Mouse (Mus musculus) embryo, embryonic 10 days (tissue): Measurements from ENCODE around the gene Uox.

Experiments
- DNase-seq: peaks from one replicate; pipeline ENCODE4 v3.0.0-alpha.2; 2015; ENCODE audit warnings: low spot score

Gene Uox

DNA sequence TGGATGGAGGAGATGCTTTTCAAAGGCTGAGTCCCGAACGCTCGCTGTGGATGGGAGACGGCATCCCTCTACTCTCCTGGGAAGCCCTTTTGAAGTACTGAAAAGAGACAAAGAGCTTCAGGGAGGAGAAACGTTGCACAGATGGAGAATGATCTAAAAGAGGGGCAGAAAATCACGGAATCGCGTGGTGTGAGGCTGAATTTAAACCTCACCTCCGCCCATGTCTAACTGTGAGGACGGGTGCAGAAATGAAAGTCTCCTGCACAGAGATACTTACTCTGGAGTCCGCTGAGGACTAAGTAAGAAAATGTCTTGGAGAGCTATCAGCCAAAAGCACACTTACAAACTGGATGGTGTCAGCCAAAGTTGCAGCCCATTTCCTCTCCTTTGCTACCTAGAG lies 51.7 kb downstream of the Uox start:
- no peak for DNase-seq

GRCm38 (mm10) chr3:146625766-146626165 lies 55.5 kb downstream of the Uox start:
- DNase-seq, result no peak

- no peak for DNase-seq
Observed at GRCm38 (mm10) chr3:146628227-146628982, 58.2 kb downstream of the Uox start.

GRCm38 (mm10) chr3:146632506-146632905 lies 62.3 kb downstream of the Uox start:
- no peak for DNase-seq

DNA sequence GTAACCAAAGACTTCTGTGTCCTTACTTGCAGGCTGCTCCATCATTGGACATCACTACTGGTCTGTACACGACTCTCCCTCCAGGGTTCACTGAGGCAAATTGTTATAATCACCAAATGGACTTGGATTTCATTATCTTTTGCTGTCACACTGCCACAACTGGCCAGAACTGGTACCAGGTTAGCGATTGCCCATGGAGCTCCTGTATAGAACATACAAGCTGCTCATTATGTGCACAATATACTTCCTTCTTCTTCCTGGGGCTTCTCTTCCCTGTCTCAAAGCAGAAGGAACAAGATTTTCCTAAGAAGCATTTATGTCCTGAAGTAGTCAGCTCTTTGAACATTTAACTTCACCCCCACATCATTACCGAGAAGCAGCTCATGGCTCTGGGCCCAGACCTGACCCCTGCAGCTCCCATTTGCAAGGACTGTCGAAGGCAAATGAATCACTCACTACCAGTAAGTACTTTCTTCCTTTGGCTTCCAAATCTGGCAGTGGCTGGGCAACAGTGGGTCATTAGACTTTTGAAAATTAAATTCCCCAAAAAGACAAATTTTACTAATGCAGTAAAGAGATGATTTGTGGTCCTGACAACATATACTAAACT lies 71.7 kb downstream of the Uox start:
- no peak for DNase-seq

DNA sequence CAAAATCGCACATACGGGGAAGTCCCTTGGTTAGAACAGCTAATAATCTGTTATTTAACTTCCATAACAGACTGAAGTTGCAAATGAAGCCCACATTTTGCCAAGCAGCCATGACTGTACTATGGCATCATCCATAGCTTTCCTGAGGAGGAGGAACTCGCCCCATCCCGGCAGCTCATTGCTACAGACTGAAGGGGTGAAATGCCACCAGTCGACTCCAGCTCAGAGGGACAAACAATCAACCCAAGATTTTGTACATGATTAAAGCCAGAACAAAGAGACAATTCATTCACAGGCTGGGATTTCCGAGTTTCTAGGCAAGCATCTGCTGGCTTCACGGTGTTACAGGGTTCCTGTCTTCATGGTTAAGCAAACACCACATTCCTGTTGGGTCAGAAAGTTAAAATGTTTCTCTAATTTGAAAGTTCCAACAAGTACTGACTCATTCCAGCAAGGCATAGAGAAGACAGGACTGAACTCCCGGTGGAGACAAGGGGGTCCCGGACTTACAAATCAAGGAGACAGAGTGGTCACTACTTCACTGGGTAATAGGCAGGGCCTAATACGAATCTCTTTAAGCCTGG lies 79.2 kb downstream of the Uox start:
- DNase-seq, result no peak

GRCm38 (mm10) chr3:146650716-146651115 lies 80.5 kb downstream of the Uox start:
- DNase-seq, result no peak

DNA sequence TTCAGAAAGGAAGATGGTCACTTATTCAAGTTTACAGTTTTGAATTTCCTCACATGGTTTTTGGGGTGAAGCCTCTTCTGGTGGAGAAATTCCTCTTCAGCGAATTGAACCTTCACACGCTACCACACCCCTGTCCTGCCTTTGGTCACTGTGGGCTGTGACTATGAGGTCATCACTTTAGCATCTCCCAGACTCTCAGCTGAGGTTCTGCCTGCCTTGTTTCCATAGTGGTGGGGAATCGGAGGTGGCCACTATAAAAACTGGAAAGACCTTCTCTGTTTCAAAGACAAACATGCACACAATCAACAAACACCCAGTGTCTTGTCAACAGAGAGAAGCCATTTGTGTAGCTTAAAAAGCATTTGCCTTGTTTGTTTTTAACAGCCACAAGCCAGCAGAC lies 81.0 kb downstream of the Uox start, which contains the start of gene 4930503B20Rik:
4930503B20Rik (minus strand) TSS at position 101 of the 400 bp plus-strand sequence.
- DNase-seq, result no peak

DNA sequence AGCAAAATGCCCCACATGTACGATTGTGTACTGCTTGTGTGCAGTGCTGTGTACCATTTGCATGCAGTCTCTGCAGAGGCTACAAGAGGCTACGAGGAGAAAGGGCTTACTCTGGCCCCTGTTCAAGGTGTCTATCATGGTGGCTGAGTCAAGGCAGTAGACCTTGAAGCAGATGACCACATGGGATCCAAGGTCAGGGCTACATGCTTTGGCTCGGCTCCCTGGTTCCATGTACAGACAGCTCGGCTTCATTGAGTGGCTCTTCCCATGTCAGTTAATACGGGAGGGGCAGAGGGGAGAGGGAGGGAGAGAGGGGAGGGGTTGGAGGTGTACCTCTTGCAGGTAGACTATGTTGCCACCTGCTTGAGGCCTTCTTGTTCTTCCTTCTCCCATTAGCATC lies 82.2 kb downstream of the Uox start:
- no peak for DNase-seq

GRCm38 (mm10) chr3:146653692-146654091 lies 83.5 kb downstream of the Uox start:
- no peak for DNase-seq

DNA sequence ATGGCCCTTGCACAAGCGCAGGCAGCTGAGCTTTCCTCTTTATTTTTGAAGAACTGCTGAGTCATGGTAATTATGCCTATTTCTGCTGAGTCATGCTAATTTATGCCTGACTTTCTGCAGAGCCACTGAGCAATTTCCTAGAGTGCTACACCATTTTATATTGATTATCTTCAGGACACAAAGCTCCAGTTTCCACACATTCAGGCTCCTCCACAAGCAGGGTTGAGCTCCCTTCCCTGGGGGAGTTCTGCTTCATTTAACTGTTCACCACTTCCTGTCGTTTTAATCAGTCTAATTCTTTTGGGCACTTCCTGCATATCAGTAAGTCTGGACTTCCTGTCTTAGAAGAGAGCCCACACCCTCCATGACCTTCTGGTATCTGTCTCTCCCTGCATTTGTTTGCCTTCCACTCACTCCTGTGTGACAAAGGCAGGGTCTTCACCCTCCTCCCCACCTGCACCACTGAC lies 84.9 kb downstream of the Uox start:
- peak; percentile 20 for DNase-seq

DNA sequence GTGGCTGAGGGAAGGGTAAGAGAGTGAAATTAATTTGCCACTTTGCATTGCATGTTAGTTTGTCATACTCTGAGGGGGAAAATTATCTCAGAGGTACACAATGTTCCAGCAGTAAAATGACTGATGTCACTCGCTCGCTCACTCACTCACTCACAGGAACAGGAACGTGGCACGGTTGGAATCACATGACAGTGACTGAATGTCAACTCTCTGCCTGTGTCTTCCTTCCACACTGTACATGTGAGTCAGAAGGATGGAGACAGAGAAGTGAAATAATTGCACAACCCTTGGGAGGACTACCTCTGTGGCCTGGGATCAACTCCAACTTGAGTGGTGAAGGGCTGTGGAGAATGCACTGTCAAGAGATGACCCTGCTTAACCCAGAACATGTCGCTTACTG lies 87.2 kb downstream of the Uox start:
- no peak for DNase-seq

DNA sequence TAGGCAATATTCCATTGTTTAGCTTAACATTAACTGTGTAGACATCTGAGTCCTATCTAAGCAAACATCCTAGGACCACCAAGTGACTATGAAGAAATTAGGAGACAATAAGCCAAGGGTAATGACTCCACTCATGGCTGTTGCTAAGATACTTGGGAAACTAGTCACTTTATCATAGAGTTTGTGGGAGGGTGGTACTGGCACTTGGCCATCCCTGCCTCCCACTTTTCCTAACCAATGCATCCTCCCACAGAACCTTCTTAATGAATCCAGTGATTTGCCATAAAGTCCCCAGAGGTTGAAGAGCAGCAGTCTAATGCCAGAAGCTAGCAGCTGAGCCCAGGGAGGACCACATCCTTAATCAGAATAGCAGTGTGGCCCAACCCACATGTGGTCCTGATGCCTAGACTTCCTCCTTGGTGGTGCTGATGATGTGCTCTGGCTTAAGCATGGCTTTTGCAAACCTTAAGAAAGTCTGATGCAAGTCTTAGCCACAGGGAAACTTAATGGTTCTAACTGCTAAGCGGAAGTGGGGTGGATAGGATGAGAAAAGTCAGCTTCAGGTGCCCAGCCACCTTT lies 87.9 kb downstream of the Uox start:
- DNase-seq, result no peak

DNA sequence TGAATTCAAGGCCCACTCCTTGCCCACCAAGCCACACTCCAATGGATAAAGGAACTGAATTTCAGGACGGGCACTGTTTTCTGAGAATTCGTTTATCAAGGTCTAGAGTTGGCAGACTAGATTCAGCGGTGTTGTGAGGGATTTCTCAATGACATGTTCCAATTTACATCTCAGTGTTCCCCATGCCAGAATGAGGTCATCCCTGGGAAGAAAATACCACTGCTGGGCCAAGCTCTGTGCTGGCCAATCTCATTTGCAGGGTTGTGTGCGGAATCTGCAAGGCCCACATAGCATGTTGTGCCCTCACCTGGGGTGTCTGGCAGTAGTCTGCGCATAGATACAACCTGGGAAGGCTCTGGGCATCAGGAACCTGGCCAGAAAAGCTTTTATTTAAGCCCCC lies 89.1 kb downstream of the Uox start:
- no peak for DNase-seq

- DNase-seq, result no peak
Observed at GRCm38 (mm10) chr3:146661001-146661400, 90.8 kb downstream of the Uox start.

GRCm38 (mm10) chr3:146661907-146662306 lies 91.7 kb downstream of the Uox start:
- DNase-seq, result no peak

GRCm38 (mm10) chr3:146671121-146671520 lies 100.9 kb downstream of the Uox start:
- DNase-seq, result no peak

GRCm38 (mm10) chr3:146675101-146675500 lies 104.9 kb downstream of the Uox start:
- no peak for DNase-seq

- DNase-seq, result no peak
Observed at GRCm38 (mm10) chr3:146676193-146676592, 106.0 kb downstream of the Uox start.

GRCm38 (mm10) chr3:146679646-146680045 lies 109.4 kb downstream of the Uox start:
- DNase-seq, result no peak

DNA sequence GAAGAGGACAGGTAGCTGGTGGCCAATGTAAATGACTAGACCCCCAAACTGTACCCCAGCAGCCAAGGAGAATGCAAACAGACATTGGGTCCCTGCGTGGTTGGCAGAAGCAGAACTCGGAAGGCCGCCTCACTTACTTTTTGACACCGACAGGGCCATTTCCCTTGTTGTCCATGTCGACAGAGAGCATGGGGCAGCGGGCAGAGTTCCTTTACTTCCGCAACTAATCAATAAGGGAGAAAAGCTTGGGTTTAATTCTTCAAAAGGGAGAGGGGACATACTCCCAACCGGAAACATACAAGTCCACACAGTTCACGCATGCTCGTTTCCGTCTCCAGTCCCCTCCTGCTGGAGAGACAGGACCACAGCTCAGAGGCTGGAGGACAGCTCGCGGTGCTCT lies 110.4 kb downstream of the Uox start:
- no peak for DNase-seq

- DNase-seq, result no peak
Observed at GRCm38 (mm10) chr3:146681696-146682095, 111.5 kb downstream of the Uox start.
